Mouse (Mus musculus): ENCODE data around the gene Hist2h2aa2. TPM values are rescaled to one million over a fixed set of nuclear protein-coding genes. Genes with fewer than 3 reads are reported as not detected.
"Not testable (repeated sequence)": the region's sequence is repeated elsewhere in the genome, so short reads cannot be mapped to it uniquely, and the experiment has no call there.

Gene Hist2h2aa2
- 103 TPM for polyA plus RNA-seq (2012; fragmentation: generic; extraction: Trizol)

- H3K79me2 ChIP-seq (ENCODE audit: control insufficient read depth, insufficient read depth); H3K36me3 ChIP-seq (ENCODE audit: control insufficient read depth, insufficient read depth); H3ac ChIP-seq (ENCODE audit: control insufficient read depth, insufficient read length); H3K27me3 ChIP-seq (ENCODE audit: control insufficient read depth, insufficient read depth, insufficient read length): not testable (repeated sequence)
- TF ChIP-seq POLR2AphosphoS2 (IDR thresholded peaks at IDR 0.05; ENCODE audit: insufficient read length, low read depth): peak; percentile 67
- peak; percentile 62 for TF ChIP-seq POLR2A (IDR thresholded peaks at IDR 0.05; ENCODE audit: insufficient read length, low read depth)
- TF ChIP-seq CEBPB (IDR thresholded peaks at IDR 0.05; ENCODE audit: insufficient read depth, poor library complexity, severe bottlenecking): 0 out of 2 replicates have a peak, but pooled peaks have one; percentile 9
- Histone ChIP-seq H3K4me3 (peak within 1 kb of the TSS; percentile 26), H3K4me2 (ENCODE audit: low read depth) (peak within 1 kb of the TSS; percentile 69)
Observed at GRCm38 (mm10) chr3:96239949-96240798, at the start of gene Hist2h2aa2. Gene Hist2h2aa2 (minus strand): TSS chr3:96240276.

GRCm38 (mm10) chr3:96289201-96289600 lies 49.1 kb upstream of the Hist2h2aa2 start:
- no peaks in the 10 kb centered on the region for H3K79me2 ChIP-seq (ENCODE audit: control insufficient read depth, insufficient read depth)
- no peak overlapping the region for H3K4me3 ChIP-seq
- no peaks in the 10 kb centered on the region for H3K36me3 ChIP-seq (ENCODE audit: control insufficient read depth, insufficient read depth)
- H3K4me2 ChIP-seq (ENCODE audit: low read depth): no peak overlapping the region
- H3ac ChIP-seq (ENCODE audit: control insufficient read depth, insufficient read length): no peak overlapping the region
- H3K27me3 ChIP-seq (ENCODE audit: control insufficient read depth, insufficient read depth, insufficient read length): no peaks in the 10 kb centered on the region
- no peak for TF ChIP-seq MYOD1 (IDR thresholded peaks at IDR 0.05; ENCODE audit: control insufficient read depth in 1 of 3, insufficient read length in 2 of 3, low read depth in 2 of 3)
- TF ChIP-seq TCF12 (IDR thresholded peaks at IDR 0.05; ENCODE audit: insufficient read depth, poor library complexity, severe bottlenecking): no peak
- TF ChIP-seq MAX (IDR thresholded peaks at IDR 0.05; ENCODE audit: low read depth): no peak
- TF ChIP-seq USF1 (IDR thresholded peaks at IDR 0.05; ENCODE audit: low read depth): no peak

GRCm38 (mm10) chr3:96287334-96287733 lies 47.3 kb upstream of the Hist2h2aa2 start:
- not testable (repeated sequence) for H3ac ChIP-seq (ENCODE audit: control insufficient read depth, insufficient read length); H3K36me3 ChIP-seq (ENCODE audit: control insufficient read depth, insufficient read depth); H3K79me2 ChIP-seq (ENCODE audit: control insufficient read depth, insufficient read depth); H3K4me2 ChIP-seq (ENCODE audit: low read depth); H3K4me3 ChIP-seq
- TF ChIP-seq MYOG (IDR thresholded peaks at IDR 0.05; ENCODE audit: control insufficient read depth in 1 of 3, insufficient read depth in 1 of 3, insufficient read length in 2 of 3, low read depth in 2 of 3): peak in 1 of 3 experiments; percentile 48
- H3K27me3 ChIP-seq (ENCODE audit: control insufficient read depth, insufficient read depth, insufficient read length): peaks cover 10% of the 10 kb centered on the region

DNA sequence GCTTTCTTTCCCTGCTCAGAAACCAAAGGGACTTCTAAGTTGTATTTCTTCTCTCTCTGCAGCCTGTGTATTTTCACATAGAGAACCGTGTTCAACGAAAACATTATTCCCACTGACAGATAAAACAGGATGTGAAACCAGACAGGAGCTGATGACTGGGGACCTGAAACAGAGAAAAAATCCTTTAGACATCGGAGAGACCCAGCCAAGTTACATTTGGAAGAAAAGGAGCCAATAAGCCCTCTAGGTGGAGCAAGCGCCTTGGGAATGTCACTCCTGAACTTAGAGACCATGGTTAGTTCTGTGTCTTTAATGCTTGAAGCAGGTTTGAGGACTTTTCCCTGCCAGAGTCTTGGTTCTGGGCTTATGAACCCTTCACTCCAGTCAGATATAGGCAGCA lies 44.4 kb upstream of the Hist2h2aa2 start:
- H3K27me3 ChIP-seq (ENCODE audit: control insufficient read depth, insufficient read depth, insufficient read length): peaks cover 10% of the 10 kb centered on the region
- no peaks in the 10 kb centered on the region for H3K79me2 ChIP-seq (ENCODE audit: control insufficient read depth, insufficient read depth)
- no peak for TF ChIP-seq MYOG (IDR thresholded peaks at IDR 0.05; ENCODE audit: control insufficient read depth in 1 of 3, insufficient read depth in 1 of 3, insufficient read length in 2 of 3, low read depth in 2 of 3)
- no peak for TF ChIP-seq MAX (IDR thresholded peaks at IDR 0.05; ENCODE audit: low read depth)
- no peak for TF ChIP-seq CEBPB (IDR thresholded peaks at IDR 0.05; ENCODE audit: insufficient read depth, poor library complexity, severe bottlenecking)
- TF ChIP-seq MYOD1 (IDR thresholded peaks at IDR 0.05; ENCODE audit: control insufficient read depth in 1 of 3, insufficient read length in 2 of 3, low read depth in 2 of 3): no peak
- no peak for TF ChIP-seq SRF (IDR thresholded peaks at IDR 0.05; ENCODE audit: control insufficient read depth, insufficient read length, low read depth)
- no peak for TF ChIP-seq POLR2A (IDR thresholded peaks at IDR 0.05; ENCODE audit: insufficient read length, low read depth)
- no peak for TF ChIP-seq USF1 (IDR thresholded peaks at IDR 0.05; ENCODE audit: low read depth)
- no peak for TF ChIP-seq E2F4 (IDR thresholded peaks at IDR 0.05; ENCODE audit: insufficient read depth)
- TF ChIP-seq TCF12 (IDR thresholded peaks at IDR 0.05; ENCODE audit: insufficient read depth, poor library complexity, severe bottlenecking): no peak
- no peak for TF ChIP-seq TCF3 (IDR thresholded peaks at IDR 0.05; ENCODE audit: insufficient read length, low read depth)
- no peak for TF ChIP-seq REST (IDR thresholded peaks at IDR 0.05; ENCODE audit: insufficient read depth, insufficient read length)
- no peak for TF ChIP-seq POLR2AphosphoS2 (IDR thresholded peaks at IDR 0.05; ENCODE audit: insufficient read length, low read depth)
- no peak overlapping the region for H3K4me2 ChIP-seq (ENCODE audit: low read depth)
- H3K4me3 ChIP-seq: no peak overlapping the region
- H3K36me3 ChIP-seq (ENCODE audit: control insufficient read depth, insufficient read depth): no peaks in the 10 kb centered on the region
- no peak overlapping the region for H3ac ChIP-seq (ENCODE audit: control insufficient read depth, insufficient read length)

- TF ChIP-seq USF1 (IDR thresholded peaks at IDR 0.05; ENCODE audit: low read depth) (no peak), SRF (IDR thresholded peaks at IDR 0.05; ENCODE audit: control insufficient read depth, insufficient read length, low read depth) (no peak), TCF12 (IDR thresholded peaks at IDR 0.05; ENCODE audit: insufficient read depth, poor library complexity, severe bottlenecking) (no peak), TCF3 (IDR thresholded peaks at IDR 0.05; ENCODE audit: insufficient read length, low read depth) (no peak), MYOG (IDR thresholded peaks at IDR 0.05; ENCODE audit: control insufficient read depth in 1 of 3, insufficient read depth in 1 of 3, insufficient read length in 2 of 3, low read depth in 2 of 3) (no peak), REST (IDR thresholded peaks at IDR 0.05; ENCODE audit: insufficient read depth, insufficient read length) (no peak), MYOD1 (IDR thresholded peaks at IDR 0.05; ENCODE audit: control insufficient read depth in 1 of 3, insufficient read length in 2 of 3, low read depth in 2 of 3) (no peak), POLR2AphosphoS2 (IDR thresholded peaks at IDR 0.05; ENCODE audit: insufficient read length, low read depth) (peak; percentile 60), MAX (IDR thresholded peaks at IDR 0.05; ENCODE audit: low read depth) (no peak)
- Histone ChIP-seq H3ac (ENCODE audit: control insufficient read depth, insufficient read length) (no peak overlapping the region), H3K4me2 (ENCODE audit: low read depth) (no peak overlapping the region), H3K36me3 (ENCODE audit: control insufficient read depth, insufficient read depth) (no peaks in the 10 kb centered on the region), H3K79me2 (ENCODE audit: control insufficient read depth, insufficient read depth) (no peaks in the 10 kb centered on the region), H3K4me3 (no peak overlapping the region), H3K27me3 (ENCODE audit: control insufficient read depth, insufficient read depth, insufficient read length) (peaks cover 10% of the 10 kb centered on the region)
Observed at GRCm38 (mm10) chr3:96280660-96281059, 40.6 kb upstream of the Hist2h2aa2 start.

All from myocyte (in vitro differentiated cells).